Mouse (Mus musculus) MEL (cell line): Measurements from ENCODE around the gene Dot1l. TPM values are rescaled to one million over a fixed set of nuclear protein-coding genes. Genes with fewer than 3 reads are reported as not detected.

Source experiments
- DNase-seq: peaks from one replicate; pipeline ENCODE4 v3.0.0; 2011; ENCODE audit warnings: low read depth, low spot score
- H3K27ac ChIP-seq: 2 replicates; pipeline ENCODE4 v1.5.1; 2012; ENCODE audit warnings: low read depth, mild to moderate bottlenecking, control low read depth, low read length, moderate library complexity; ENCODE audit not compliant: control insufficient read depth
- H3K27me3 ChIP-seq, 2 experiments: fragments of 150-350 bp in 1 of 2; sonication (generic) in 1 of 2; 2 replicates each; pipeline ENCODE4 v1.6.1; 2012; ENCODE audit warnings: low read length in 2 of 2, mild to moderate bottlenecking in 2 of 2, improper control_type of control experiment in 1 of 2, moderate library complexity in 1 of 2; ENCODE audit not compliant: insufficient read depth in 2 of 2, control insufficient read depth in 1 of 2
- H3K36me3 ChIP-seq, 2 experiments: 2 replicates each; pipeline ENCODE4 v1.6.1; 2012 to 2014; ENCODE audit warnings: low read length in 2 of 2, improper control_type of control experiment in 1 of 2, inconsistent platforms in 1 of 2, mild to moderate bottlenecking in 1 of 2; ENCODE audit not compliant: insufficient read depth in 2 of 2, control insufficient read depth in 1 of 2
- H3K4me1 ChIP-seq, 2 experiments: fragments of 150-350 bp in 1 of 2; sonication (generic) in 1 of 2; 2 replicates each; pipeline ENCODE4 v1.6.1; 2012; ENCODE audit warnings: low read length in 2 of 2, improper control_type of control experiment in 1 of 2, mild to moderate bottlenecking in 1 of 2; ENCODE audit not compliant: insufficient read depth in 2 of 2, control insufficient read depth in 1 of 2
- H3K4me3 ChIP-seq, 2 experiments: fragments of 150-350 bp in 1 of 2; sonication (generic) in 1 of 2; 2 replicates each; pipeline ENCODE4 v1.5.1; 2012; ENCODE audit warnings: low read depth in 2 of 2, low read length in 2 of 2, mild to moderate bottlenecking in 2 of 2, moderate library complexity in 2 of 2, control low read depth in 1 of 2, improper control_type of control experiment in 1 of 2; ENCODE audit not compliant: control insufficient read depth in 1 of 2, insufficient read depth in 1 of 2
- H3K79me2 ChIP-seq: 2 replicates; pipeline ENCODE4 v1.6.1; 2012; ENCODE audit warnings: mild to moderate bottlenecking, low read length, moderate library complexity; ENCODE audit not compliant: control insufficient read depth, poor library complexity, insufficient read depth
- H3K9ac ChIP-seq: 2 replicates; pipeline ENCODE4 v1.6.1; 2012; ENCODE audit warnings: low read depth, mild to moderate bottlenecking, control low read depth, low read length, moderate library complexity; ENCODE audit not compliant: control insufficient read depth, poor library complexity, severe bottlenecking
- H3K9me3 ChIP-seq: fragments of 150-350 bp; sonication (generic); replicated peaks from 2 replicates; pipeline ENCODE4 v1.6.1; 2012; ENCODE audit warnings: mild to moderate bottlenecking, low read length, improper control_type of control experiment, moderate library complexity; ENCODE audit not compliant: insufficient read depth
- CTCF ChIP-seq, 3 experiments: IDR thresholded peaks in 2 of 3; conservative IDR thresholded peaks in 1 of 3; 2 replicates each; pipeline ENCODE4 v1.5.1; 2011 to 2012; ENCODE audit warnings: low read length in 3 of 3, low read depth in 2 of 3, mild to moderate bottlenecking in 2 of 3, improper control_type of control experiment in 1 of 3, inconsistent platforms in 1 of 3, mixed read lengths in 1 of 3, moderate library complexity in 1 of 3; ENCODE audit not compliant: control insufficient read depth in 1 of 3, insufficient read depth in 1 of 3, poor library complexity in 1 of 3, severe bottlenecking in 1 of 3
- E2F4 ChIP-seq: IDR thresholded peaks from 2 replicates; pipeline ENCODE4 v1.6.1; 2011; ENCODE audit warnings: low read depth, low read length, improper control_type of control experiment, borderline replicate concordance
- ETS1 ChIP-seq: IDR thresholded peaks from 2 replicates; pipeline ENCODE4 v1.6.1; 2012; ENCODE audit warnings: low read depth, mild to moderate bottlenecking, inconsistent platforms, low read length, improper control_type of control experiment, moderate library complexity
- HCFC1 ChIP-seq: IDR thresholded peaks from 2 replicates; pipeline ENCODE4 v1.6.1; 2012; ENCODE audit warnings: low read depth, mild to moderate bottlenecking, inconsistent platforms, low read length, improper control_type of control experiment, moderate library complexity
- JUND ChIP-seq: IDR thresholded peaks from 2 replicates; pipeline ENCODE4 v1.6.1; 2011; ENCODE audit warnings: low read depth, mild to moderate bottlenecking, improper control_type of control experiment, low read length
- MAFK ChIP-seq: IDR thresholded peaks from 2 replicates; pipeline ENCODE4 v1.6.1; 2011; ENCODE audit warnings: low read depth, mild to moderate bottlenecking, low read length, improper control_type of control experiment, borderline replicate concordance
- MAZ ChIP-seq: IDR thresholded peaks from 2 replicates; pipeline ENCODE4 v1.6.1; 2012; ENCODE audit warnings: low read depth, mild to moderate bottlenecking, inconsistent platforms, low read length, improper control_type of control experiment
- MEF2A ChIP-seq: IDR thresholded peaks from 2 replicates; pipeline ENCODE4 v1.6.1; 2014; ENCODE audit warnings: low read depth, mild to moderate bottlenecking, inconsistent platforms, low read length, improper control_type of control experiment; ENCODE audit not compliant: poor library complexity, insufficient replicate concordance, severe bottlenecking; ENCODE audit errors: extremely low read depth
- MXI1 ChIP-seq: IDR thresholded peaks from 2 replicates; pipeline ENCODE4 v1.6.1; 2011; ENCODE audit warnings: mild to moderate bottlenecking, low read depth, low read length, improper control_type of control experiment
- MYB ChIP-seq: IDR thresholded peaks from 2 replicates; pipeline ENCODE4 v1.6.1; 2011; ENCODE audit warnings: mild to moderate bottlenecking, low read depth, low read length, improper control_type of control experiment
- MYC ChIP-seq: IDR thresholded peaks from 2 replicates; pipeline ENCODE4 v1.6.1; 2011; ENCODE audit warnings: low read depth, mild to moderate bottlenecking, low read length, improper control_type of control experiment, moderate library complexity
- NELFE ChIP-seq: IDR thresholded peaks from 2 replicates; pipeline ENCODE4 v1.6.1; 2011; ENCODE audit warnings: low read depth, low read length, improper control_type of control experiment
- POLR2AphosphoS2 ChIP-seq: IDR thresholded peaks from 2 replicates; pipeline ENCODE4 v1.6.1; 2011; ENCODE audit warnings: low read length, improper control_type of control experiment
- POLR2AphosphoS5 ChIP-seq: IDR thresholded peaks from 2 replicates; pipeline ENCODE4 v1.6.1; 2012; ENCODE audit warnings: low read depth, borderline replicate concordance, mild to moderate bottlenecking, inconsistent platforms, low read length, moderate library complexity, mixed read lengths
- RAD21 ChIP-seq: IDR thresholded peaks from 2 replicates; pipeline ENCODE4 v1.6.1; 2011; ENCODE audit warnings: mild to moderate bottlenecking, low read depth, low read length, improper control_type of control experiment
- RCOR1 ChIP-seq: IDR thresholded peaks from 2 replicates; pipeline ENCODE4 v1.6.1; 2012; ENCODE audit warnings: low read depth, mild to moderate bottlenecking, inconsistent platforms, low read length, improper control_type of control experiment
- SIN3A ChIP-seq: IDR thresholded peaks from 2 replicates; pipeline ENCODE4 v1.6.1; 2012; ENCODE audit warnings: low read length, improper control_type of control experiment, inconsistent platforms
- SMC3 ChIP-seq: IDR thresholded peaks from 2 replicates; pipeline ENCODE4 v1.6.1; 2011; ENCODE audit warnings: low read depth, low read length, improper control_type of control experiment
- TAL1 ChIP-seq: IDR thresholded peaks from 2 replicates; pipeline ENCODE4 v1.6.1; 2012; ENCODE audit warnings: mild to moderate bottlenecking, inconsistent platforms, low read length, moderate library complexity, mixed read lengths
- TCF12 ChIP-seq: IDR thresholded peaks from 2 replicates; pipeline ENCODE4 v1.6.1; 2014; ENCODE audit warnings: low read depth, mild to moderate bottlenecking, inconsistent platforms, low read length, improper control_type of control experiment, moderate library complexity
- UBTF ChIP-seq: IDR thresholded peaks from 2 replicates; pipeline ENCODE4 v1.6.1; 2012; ENCODE audit warnings: low read depth, mild to moderate bottlenecking, inconsistent platforms, low read length, improper control_type of control experiment, moderate library complexity, borderline replicate concordance; ENCODE audit not compliant: insufficient read depth
- USF2 ChIP-seq, 2 experiments: IDR thresholded peaks; 2 replicates each; pipeline ENCODE4 v1.6.1; 2011 to 2012; ENCODE audit warnings: improper control_type of control experiment in 2 of 2, low read length in 2 of 2, borderline replicate concordance in 1 of 2, inconsistent platforms in 1 of 2, low read depth in 1 of 2, mild to moderate bottlenecking in 1 of 2; ENCODE audit not compliant: insufficient read depth in 1 of 2
- ZC3H11A ChIP-seq: IDR thresholded peaks from 2 replicates; pipeline ENCODE4 v1.6.1; 2012; ENCODE audit warnings: low read depth, mild to moderate bottlenecking, inconsistent platforms, low read length, improper control_type of control experiment
- ZKSCAN1 ChIP-seq: IDR thresholded peaks from 2 replicates; pipeline ENCODE4 v1.6.1; 2012; ENCODE audit warnings: low read depth, mild to moderate bottlenecking, inconsistent platforms, low read length, improper control_type of control experiment, moderate library complexity
- ZNF384 ChIP-seq: IDR thresholded peaks from 2 replicates; pipeline ENCODE4 v1.6.1; 2012; ENCODE audit warnings: low read depth, mild to moderate bottlenecking, inconsistent platforms, low read length, improper control_type of control experiment
- polyA plus RNA-seq, 2 experiments: library from polyadenylated mRNA; stranded (reverse) in 1 of 2; unstranded in 1 of 2; fragments of >175 nt in 1 of 2; fragments of >200 nt in 1 of 2; gene quantifications; 2 replicates each; pipeline versions ENCODE4 v1.2.1 to v1.2.4; 2012; ENCODE audit warnings: low replicate concordance in 2 of 2, low read depth in 1 of 2; ENCODE audit not compliant: insufficient read length in 2 of 2, insufficient read depth in 1 of 2, missing spikeins in 1 of 2
- total RNA-seq: library from RNA; depleted of rRNA; stranded (reverse); fragments of 300-350 nt; gene quantifications from 2 replicates; pipeline ENCODE4 v1.2.3, GENCODE M21; 2012

Dot1l gene
- total and polyA plus RNA-seq, 3 experiments, result 15.0 to 70.6 TPM; not detected in 1

DNA sequence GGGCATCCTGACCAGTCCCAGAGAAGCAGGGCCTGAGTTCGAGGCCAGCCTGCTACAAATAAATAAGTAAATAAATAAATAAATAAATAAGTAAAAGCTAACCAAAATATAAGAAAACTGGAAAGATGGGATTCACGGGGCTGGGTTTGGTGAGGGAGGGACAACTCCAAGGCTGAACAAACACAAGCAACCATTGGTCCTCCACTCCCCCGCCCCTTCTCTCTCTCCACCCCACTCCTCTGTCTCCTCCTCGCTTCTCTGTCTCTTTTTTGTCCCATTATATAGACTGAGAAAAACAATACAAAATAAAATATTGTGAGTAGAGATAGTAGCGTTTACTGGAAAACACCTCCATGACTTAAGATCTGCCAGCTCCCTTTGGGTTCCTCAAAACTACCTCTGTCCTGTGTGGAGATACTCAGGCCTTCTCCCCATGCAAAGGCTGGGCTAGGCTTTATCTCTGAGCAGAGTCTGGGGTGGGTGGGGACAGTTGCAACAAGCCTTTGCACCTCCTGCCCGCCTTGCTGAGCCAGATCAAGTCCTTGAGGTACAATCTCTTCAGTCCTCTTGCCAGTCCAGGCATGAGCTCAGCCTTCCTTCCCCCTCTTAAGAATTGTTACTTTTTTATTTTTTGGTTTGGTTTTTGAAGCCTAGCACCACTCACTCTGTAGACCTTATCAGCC lies 63.7 kb downstream of the Dot1l start (continued):
- TF ChIP-seq POLR2AphosphoS5 (no peak), UBTF (peak; percentile 84; the same call in 1 of the 2 replicates), CTCF (IDR thresholded peaks at IDR 0.05 in 2 of 3, conservative IDR thresholded peaks at IDR 0.05 in 1 of 3; ENCODE audit: control insufficient read depth in 1 of 3, insufficient read depth in 1 of 3, low read depth in 2 of 3, low read length in 3 of 3, poor library complexity in 1 of 3, severe bottlenecking in 1 of 3) (no peak), HCFC1 (no peak; the same call in 1 of the 2 replicates), TAL1 (peak; percentile 78), NELFE (no peak), RAD21 (no peak), TCF12 (peak; percentile 67), USF2 (IDR thresholded peaks at IDR 0.05; ENCODE audit: borderline replicate concordance in 1 of 2, insufficient read depth in 1 of 2, low read depth in 1 of 2, low read length in 2 of 2) (no peak), JUND (no peak)
- TF ChIP-seq, all 39 proteins: peak for 10

- Histone ChIP-seq H3K27me3 (no peaks in the 10 kb centered on the region), H3K9me3 (no peaks in the 10 kb centered on the region), H3K36me3 (peaks cover 0 to 9% of the 10 kb centered on the region in 2 experiments; a peak in 1 of 4 replicates), H3K27ac (peak overlapping the region; percentile 62)
- TF ChIP-seq MEF2A (0 out of 2 replicates have a peak, but pooled peaks have one; percentile 1), MYC (0 out of 2 replicates have a peak, but pooled peaks have one; percentile 5), SMC3 (no peak)
- TF ChIP-seq, all 39 proteins: peak for 2
- peaks cover 5 to 12% of the 10 kb centered on the region in 2 experiments for H3K4me1 ChIP-seq
- peak overlapping the region; percentile 38 for H3K9ac ChIP-seq
- no peak for DNase-seq
- H3K4me3 ChIP-seq, result peak overlapping the region in 1 of 2 experiments; percentile 21; a peak in 1 of 4 replicates
- H3K79me2 ChIP-seq, result no peaks in the 10 kb centered on the region
These were observed 64.4 kb downstream of the Dot1l start for GRCm38 (mm10) chr10:80819406-80819805.

GRCm38 (mm10) chr10:80821991-80822390 lies 67.0 kb downstream of the Dot1l start:
- Histone ChIP-seq H3K9ac (peak overlapping the region; percentile 32), H3K36me3 (peaks cover 0 to 16% of the 10 kb centered on the region in 2 experiments; a peak in 1 of 4 replicates), H3K4me3 (peak overlapping the region; percentile 9 to 44), H3K9me3 (no peaks in the 10 kb centered on the region), H3K4me1 (peaks cover 7 to 23% of the 10 kb centered on the region in 2 experiments), H3K27me3 (no peaks in the 10 kb centered on the region), H3K79me2 (peaks cover 4% of the 10 kb centered on the region), H3K27ac (peak overlapping the region; percentile 35; the same call in 1 of the 2 replicates)
- DNase-seq, result peak; percentile 78
- TF ChIP-seq ZKSCAN1 (no peak), MAZ (no peak), UBTF (no peak), RCOR1 (no peak), SMC3 (peak; percentile 69), MYB (no peak), SIN3A (peak; percentile 62; the same call in 1 of the 2 replicates), MAFK (no peak), RAD21 (peak; percentile 54), JUND (no peak), HCFC1 (no peak), E2F4 (no peak), ETS1 (0 out of 2 replicates have a peak, but pooled peaks have one; percentile 12), USF2 (IDR thresholded peaks at IDR 0.05; ENCODE audit: borderline replicate concordance in 1 of 2, insufficient read depth in 1 of 2, low read depth in 1 of 2, low read length in 2 of 2) (no peak), MXI1 (peak; percentile 68; the same call in 1 of the 2 replicates), ZC3H11A (peak; percentile 41), POLR2AphosphoS2 (no peak), ZNF384 (peak; percentile 84), TCF12 (no peak), CTCF (IDR thresholded peaks at IDR 0.05 in 2 of 3, conservative IDR thresholded peaks at IDR 0.05 in 1 of 3; ENCODE audit: control insufficient read depth in 1 of 3, insufficient read depth in 1 of 3, low read depth in 2 of 3, low read length in 3 of 3, poor library complexity in 1 of 3, severe bottlenecking in 1 of 3) (peak; percentile 46 to 79 (median 48))
